Mouse (Mus musculus) intestine, postnatal 0 days (tissue): ENCODE measurements around the gene Frmd4a. TPM values are rescaled to one million over a fixed set of nuclear protein-coding genes. Genes with fewer than 3 reads are reported as not detected.

Experiments
- ATAC-seq: fragments of 200-750 bp; cut with Nextera tagmentation; 2 replicates; pipeline ENCODE4 v1.8.0; 2017; ENCODE audit warnings: mild to moderate bottlenecking, moderate TSS enrichment, moderate library complexity
- H3K27ac ChIP-seq: fragments of 300-500 bp; sonication (generic); 2 replicates; pipeline ENCODE4 v1.5.1; 2014; ENCODE audit warnings: mild to moderate bottlenecking, low read depth, low read length, moderate library complexity
- H3K27me3 ChIP-seq: fragments of 300-500 bp; sonication (generic); replicated peaks from 2 replicates; pipeline ENCODE4 v1.6.1; 2014; ENCODE audit warnings: low read length, mixed read lengths; ENCODE audit not compliant: control insufficient read depth, insufficient read depth
- H3K36me3 ChIP-seq: fragments of 300-500 bp; sonication (generic); 2 replicates; pipeline ENCODE4 v1.6.1; 2014; ENCODE audit warnings: mild to moderate bottlenecking, moderate library complexity; ENCODE audit not compliant: control insufficient read depth, insufficient read depth
- H3K4me1 ChIP-seq: fragments of 300-500 bp; sonication (generic); replicated peaks from 2 replicates; pipeline ENCODE4 v1.6.1; 2014; ENCODE audit warnings: antibody characterized with exemption, low read length, mixed read lengths; ENCODE audit not compliant: control insufficient read depth, insufficient read depth
- H3K4me2 ChIP-seq: fragments of 300-500 bp; sonication (generic); replicated peaks from 2 replicates; pipeline ENCODE4 v1.6.1; 2014; ENCODE audit warnings: low read depth, mild to moderate bottlenecking, moderate library complexity
- H3K4me3 ChIP-seq: fragments of 300-500 bp; sonication (generic); 2 replicates; pipeline ENCODE4 v1.5.1; 2014; ENCODE audit warnings: low read depth, low read length
- H3K9ac ChIP-seq: fragments of 300-500 bp; sonication (generic); 2 replicates; pipeline ENCODE4 v1.6.1; 2014; ENCODE audit warnings: mild to moderate bottlenecking, low read depth, low read length
- H3K9me3 ChIP-seq: fragments of 300-500 bp; sonication (generic); 2 replicates; pipeline ENCODE4 v1.6.1; 2016; ENCODE audit warnings: mixed run types; ENCODE audit not compliant: control insufficient read depth
- CTCF ChIP-seq: sonication (generic); IDR thresholded peaks from 2 replicates; pipeline ENCODE4 v1.5.1; 2016; ENCODE audit warnings: low read depth, mild to moderate bottlenecking, control low read depth, antibody characterized with exemption, moderate library complexity
- WGBS: fragments of 180-500 bp; shearing (Covaris S2); extraction: QIAGEN DNeasy Blood & Tissue Kit; methylation state at CpG from one replicate; pipeline ENCODE4 v1.1.7; 2014; 5-methylcytosine and 5-hydroxymethylcytosine counted together
- polyA plus RNA-seq: library from polyadenylated mRNA; unstranded; fragments of >200 nt; fragmentation: Nextera tagmentation; extraction: Ambion mirVana; gene quantifications from 2 replicates; pipeline ENCODE4 v1.2.1, GENCODE M21; 2015

Gene Frmd4a
- polyA plus RNA-seq, 1 experiment from 2014 or later: 4.5 TPM

DNA sequence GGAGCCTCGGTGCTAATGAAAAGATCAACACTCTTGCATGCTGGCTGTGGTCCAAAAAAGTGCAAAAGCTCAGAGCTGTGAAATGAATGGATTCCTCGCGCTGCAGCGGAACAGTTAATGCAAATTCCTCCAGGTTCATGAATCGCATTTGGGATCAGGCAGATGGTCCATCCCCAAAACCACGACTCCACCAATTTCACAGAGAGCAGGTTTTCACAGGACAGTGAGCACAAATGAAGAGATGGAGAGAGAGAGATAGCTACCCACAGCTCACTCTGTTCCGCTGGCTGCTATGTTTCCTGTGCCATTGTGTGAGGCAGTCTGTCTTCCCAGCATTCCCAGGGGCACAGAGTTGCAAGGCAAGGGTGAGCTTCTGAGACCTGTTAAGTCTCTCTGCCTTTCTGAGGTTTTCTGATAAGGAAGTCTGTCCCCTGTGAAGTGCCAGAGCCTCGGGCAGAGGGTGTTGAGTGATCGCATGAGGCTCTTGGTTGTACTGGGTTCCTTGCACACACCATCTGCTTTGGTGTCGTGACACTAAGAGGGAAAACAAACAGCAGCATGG is 215.3 kb downstream of the Frmd4a start:
- no peak for ATAC-seq
- H3K4me2 ChIP-seq: no peak overlapping the region
- 0 out of 2 replicates have a peak, but pooled peaks cover 3% of the 10 kb centered on the region for H3K27me3 ChIP-seq
- H3K36me3 ChIP-seq: no peaks in the 10 kb centered on the region
- H3K4me3 ChIP-seq: no peak overlapping the region
- H3K4me1 ChIP-seq: no peaks in the 10 kb centered on the region
- no peak overlapping the region for H3K27ac ChIP-seq
- WGBS: 39% methylated on average over 10 of the region's 10 CpGs
- no peak for TF ChIP-seq CTCF
- H3K9ac ChIP-seq: no peak overlapping the region
- no peaks in the 10 kb centered on the region for H3K9me3 ChIP-seq

DNA sequence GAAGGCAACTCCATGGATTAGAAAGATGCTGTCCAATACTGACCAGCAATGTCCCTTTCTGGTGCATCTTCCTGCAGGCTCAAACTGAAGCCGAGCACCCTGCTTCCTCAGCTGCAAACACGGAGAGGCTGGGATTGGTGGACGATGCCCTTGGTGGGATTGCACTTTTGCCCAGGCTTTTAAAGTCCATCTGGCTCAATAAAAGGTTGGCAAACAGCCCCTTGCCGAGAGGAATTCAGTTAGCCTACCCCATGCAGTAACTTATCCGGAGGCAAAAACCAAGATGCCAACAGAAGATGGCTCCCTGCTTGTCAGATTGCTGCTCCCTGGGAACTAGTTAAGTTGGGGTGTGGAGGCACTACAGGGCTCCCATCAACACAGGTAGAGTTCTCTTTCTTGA is 220.2 kb downstream of the Frmd4a start:
- no peak for TF ChIP-seq CTCF
- Histone ChIP-seq H3K4me3 (no peak overlapping the region), H3K9me3 (no peaks in the 10 kb centered on the region), H3K4me2 (no peak overlapping the region), H3K27ac (no peak overlapping the region), H3K9ac (no peak overlapping the region), H3K4me1 (no peaks in the 10 kb centered on the region), H3K36me3 (no peaks in the 10 kb centered on the region), H3K27me3 (no peaks in the 10 kb centered on the region)
- ATAC-seq: no peak
- WGBS: 78% methylated on average over 5 of the region's 5 CpGs

DNA sequence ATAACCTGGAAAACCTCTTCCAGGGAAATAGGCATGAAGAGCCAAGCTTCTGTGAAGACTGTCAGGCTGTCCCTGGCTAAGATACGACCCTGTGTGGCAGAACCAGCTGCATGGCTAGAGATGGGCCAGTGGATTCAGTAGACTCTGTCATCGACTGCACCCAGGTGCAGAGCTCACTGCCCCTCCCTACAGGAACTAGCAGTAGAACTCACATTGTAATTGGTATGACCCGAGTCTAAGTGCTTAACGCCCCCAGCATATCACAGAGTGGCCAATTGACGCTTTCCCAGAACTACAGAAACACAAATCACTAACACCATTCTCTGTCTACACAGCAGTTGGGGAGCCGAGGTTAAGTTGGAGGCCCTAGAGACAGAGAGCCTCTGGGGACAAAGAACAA is 232.2 kb downstream of the Frmd4a start:
- Histone ChIP-seq H3K27ac (no peak overlapping the region), H3K27me3 (no peaks in the 10 kb centered on the region), H3K4me3 (no peak overlapping the region), H3K9me3 (no peaks in the 10 kb centered on the region), H3K36me3 (no peaks in the 10 kb centered on the region), H3K4me1 (peaks cover 8% of the 10 kb centered on the region), H3K4me2 (no peak overlapping the region; the same call in 1 of the 2 replicates), H3K9ac (no peak overlapping the region)
- ATAC-seq: peak; percentile 66
- 30% methylated on average over 6 of the region's 6 CpGs for WGBS
- TF ChIP-seq CTCF: no peak

DNA sequence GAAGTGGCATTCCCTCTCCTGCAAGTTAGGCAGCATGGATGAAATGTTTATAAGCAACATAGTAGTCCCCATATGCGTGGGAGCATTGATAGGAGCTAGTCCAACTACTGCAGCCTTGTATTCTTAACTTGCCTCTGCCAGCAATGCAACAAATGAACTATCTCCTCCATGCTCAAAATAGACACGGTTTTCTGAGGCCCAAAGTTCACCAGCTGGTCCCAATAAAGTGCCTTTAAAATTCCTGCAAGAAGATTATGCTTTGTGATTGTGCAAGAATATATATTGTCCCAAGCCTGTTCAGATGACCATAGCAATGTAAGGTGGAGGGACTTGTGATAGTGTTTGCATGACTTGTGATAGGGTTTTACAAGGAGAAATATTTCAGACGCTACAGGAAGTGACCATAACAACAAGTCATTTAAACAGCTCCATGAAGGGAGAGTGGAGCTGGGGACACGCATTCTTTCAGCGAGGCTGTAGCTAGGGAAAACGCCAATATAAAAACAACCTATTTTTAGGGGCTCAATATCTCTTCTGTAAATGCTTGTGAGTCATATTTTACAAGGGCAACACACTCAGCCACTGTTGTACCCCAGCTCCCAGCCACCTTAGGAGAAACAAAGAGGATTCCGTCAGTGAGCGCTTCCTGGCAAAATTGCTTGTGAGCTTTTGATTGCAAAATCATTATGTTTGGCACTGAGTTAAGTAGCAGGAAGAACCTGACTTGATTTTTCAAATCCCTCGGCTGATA is 235.2 kb downstream of the Frmd4a start:
- Histone ChIP-seq H3K4me1 (peaks cover 8% of the 10 kb centered on the region), H3K4me2 (peak overlapping the region; percentile 37; the same call in 1 of the 2 replicates), H3K9me3 (no peaks in the 10 kb centered on the region), H3K9ac (no peak overlapping the region), H3K27ac (peak overlapping the region; percentile 58), H3K4me3 (no peak overlapping the region), H3K27me3 (no peaks in the 10 kb centered on the region), H3K36me3 (no peaks in the 10 kb centered on the region)
- no peak for TF ChIP-seq CTCF
- peak; percentile 65 for ATAC-seq
- 14% methylated on average over 9 of the region's 9 CpGs for WGBS

DNA sequence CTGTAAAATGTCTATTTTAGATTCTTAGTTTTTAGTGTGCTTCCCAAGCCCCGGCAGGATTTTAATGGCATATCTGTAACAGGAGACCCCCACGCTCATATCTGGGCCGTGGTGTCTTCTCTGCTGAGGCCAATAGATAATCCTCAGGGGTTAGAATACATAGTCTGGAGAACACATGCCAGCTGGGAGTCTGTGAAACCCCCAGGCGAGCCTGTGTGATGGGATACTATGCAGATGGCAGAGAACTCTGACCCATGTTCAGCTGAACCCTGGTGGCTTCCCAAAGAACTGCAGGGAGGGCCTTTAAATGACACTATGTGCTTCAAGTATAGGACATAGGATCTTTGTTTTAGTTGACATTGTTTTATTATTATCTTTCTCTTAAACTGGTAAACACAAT is 235.8 kb downstream of the Frmd4a start:
- Histone ChIP-seq H3K27me3 (no peaks in the 10 kb centered on the region), H3K4me1 (peaks cover 8% of the 10 kb centered on the region), H3K36me3 (no peaks in the 10 kb centered on the region), H3K9ac (no peak overlapping the region), H3K9me3 (no peaks in the 10 kb centered on the region), H3K4me3 (no peak overlapping the region), H3K4me2 (peak overlapping the region; percentile 37; the same call in 1 of the 2 replicates), H3K27ac (peak overlapping the region; percentile 58)
- ATAC-seq: no peak
- peak; percentile 75 for TF ChIP-seq CTCF
- WGBS: 32% methylated on average over 4 of the region's 4 CpGs

DNA sequence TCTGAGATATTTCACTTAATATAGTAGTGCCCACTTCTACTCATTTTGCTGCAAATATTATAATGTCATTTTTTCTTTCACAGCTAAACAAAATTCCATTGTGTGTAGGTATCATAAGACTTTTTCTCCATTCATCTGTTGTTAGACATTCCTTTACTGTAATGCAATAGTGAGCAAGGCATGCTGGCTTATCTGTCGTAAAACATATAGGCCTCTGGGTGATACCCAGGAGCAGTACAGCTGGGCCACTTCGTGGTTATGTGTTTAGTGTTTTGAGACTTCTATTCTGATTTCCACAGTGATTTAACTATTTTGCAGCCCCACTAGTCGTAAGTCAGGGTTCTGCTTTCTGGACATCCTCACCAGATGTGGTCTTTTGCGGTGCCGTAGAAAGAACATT is 236.6 kb downstream of the Frmd4a start:
- H3K27ac ChIP-seq: no peak overlapping the region
- H3K4me2 ChIP-seq: no peak overlapping the region
- no peaks in the 10 kb centered on the region for H3K9me3 ChIP-seq
- H3K27me3 ChIP-seq: no peaks in the 10 kb centered on the region
- H3K9ac ChIP-seq: no peak overlapping the region
- no peak for ATAC-seq
- H3K4me1 ChIP-seq: peaks cover 8% of the 10 kb centered on the region
- WGBS: 67% methylated on average over 5 of the region's 5 CpGs
- no peak for TF ChIP-seq CTCF
- H3K36me3 ChIP-seq: no peaks in the 10 kb centered on the region
- H3K4me3 ChIP-seq: no peak overlapping the region
